Mouse (Mus musculus) gastrocnemius, postnatal 10 days (tissue): ENCODE results near the gene Megf11. TPM values are rescaled to one million over a fixed set of nuclear protein-coding genes. Genes with fewer than 3 reads are reported as not detected.
"Not testable (repeated sequence)": the region's sequence is repeated elsewhere in the genome, so short reads cannot be mapped to it uniquely, and the experiment has no call there.

Source experiments
- DNase-seq: peaks from one replicate; pipeline ENCODE4 v3.0.0; 2021; ENCODE audit warnings: mixed read lengths
- total RNA-seq, 2 experiments: library from RNA; stranded (reverse); gene quantifications; 2 replicates each; pipeline ENCODE4 v1.2.3; 2021

Megf11 gene
- total RNA-seq, 2 experiments from 2014 or later = 0.38 to 1.5 TPM

GRCm38 (mm10) chr9:64466564-64466963 lies 81.1 kb downstream of the Megf11 start:
- DNase-seq = no peak

GRCm38 (mm10) chr9:64470806-64471205 lies 85.4 kb downstream of the Megf11 start:
- no peak for DNase-seq

- no peak for DNase-seq
Measured at GRCm38 (mm10) chr9:64471336-64471735, 85.9 kb downstream of the Megf11 start.

- DNase-seq = no peak
Measured at GRCm38 (mm10) chr9:64472165-64472564, 86.7 kb downstream of the Megf11 start.

- no peak for DNase-seq
Measured at GRCm38 (mm10) chr9:64472743-64473142, 87.3 kb downstream of the Megf11 start.

- no peak for DNase-seq
Measured at GRCm38 (mm10) chr9:64473170-64473569, 87.7 kb downstream of the Megf11 start.

GRCm38 (mm10) chr9:64473695-64474094 lies 88.3 kb downstream of the Megf11 start:
- DNase-seq = no peak

GRCm38 (mm10) chr9:64474142-64474541 lies 88.7 kb downstream of the Megf11 start:
- DNase-seq = peak; percentile 21

- no peak for DNase-seq
Measured at GRCm38 (mm10) chr9:64475942-64476341, 90.5 kb downstream of the Megf11 start.

GRCm38 (mm10) chr9:64477397-64477796 lies 92.0 kb downstream of the Megf11 start:
- DNase-seq = not testable (repeated sequence)

- DNase-seq = no peak
Measured at GRCm38 (mm10) chr9:64482126-64482525, 96.7 kb downstream of the Megf11 start.

- no peak for DNase-seq
Measured at GRCm38 (mm10) chr9:64487377-64487776, 102.0 kb downstream of the Megf11 start.

GRCm38 (mm10) chr9:64494647-64495046 lies 109.2 kb downstream of the Megf11 start:
- no peak for DNase-seq

- DNase-seq = no peak
Measured at GRCm38 (mm10) chr9:64498929-64499328, 113.5 kb downstream of the Megf11 start.

- DNase-seq = no peak
Measured at GRCm38 (mm10) chr9:64501211-64501610, 115.8 kb downstream of the Megf11 start.

- no peak for DNase-seq
Measured at GRCm38 (mm10) chr9:64503996-64504395, 118.6 kb downstream of the Megf11 start.

- DNase-seq = no peak
Measured at GRCm38 (mm10) chr9:64504456-64504855, 119.0 kb downstream of the Megf11 start.

GRCm38 (mm10) chr9:64504921-64505320 lies 119.5 kb downstream of the Megf11 start:
- DNase-seq = no peak

GRCm38 (mm10) chr9:64506440-64507206 lies 121.2 kb downstream of the Megf11 start:
- DNase-seq = no peak

- no peak for DNase-seq
Measured at GRCm38 (mm10) chr9:64507207-64507517, 121.7 kb downstream of the Megf11 start.

- DNase-seq = no peak
Measured at GRCm38 (mm10) chr9:64507995-64508394, 122.6 kb downstream of the Megf11 start.

GRCm38 (mm10) chr9:64514826-64515225 lies 129.4 kb downstream of the Megf11 start:
- DNase-seq = no peak

GRCm38 (mm10) chr9:64519921-64520746 lies 134.7 kb downstream of the Megf11 start:
- no peak for DNase-seq
